Mouse (Mus musculus) forebrain, embryonic 14.5 days (tissue): ENCODE results near the gene Gm10642. TPM values are rescaled to one million over a fixed set of nuclear protein-coding genes. Genes with fewer than 3 reads are reported as not detected.

Experiments
- ATAC-seq: fragments of 200-750 bp; cut with Nextera tagmentation; 2 replicates; pipeline ENCODE4 v1.8.0; 2017; ENCODE audit warnings: mild to moderate bottlenecking, moderate library complexity
- DNase-seq: peaks from one replicate; pipeline ENCODE4 v3.0.0-alpha.2; 2015; ENCODE audit warnings: low spot score
- H3K27ac ChIP-seq: fragments of 300-500 bp; sonication (generic); 2 replicates; pipeline ENCODE4 v1.5.1; 2014; ENCODE audit warnings: low read depth, mild to moderate bottlenecking, control low read depth, low read length, moderate library complexity
- H3K27me3 ChIP-seq: fragments of 300-500 bp; sonication (generic); replicated peaks from 2 replicates; pipeline ENCODE4 v1.6.1; 2014; ENCODE audit warnings: low read length, control low read depth, mixed read lengths; ENCODE audit not compliant: control insufficient read depth, insufficient read depth
- H3K36me3 ChIP-seq: fragments of 300-500 bp; sonication (generic); 2 replicates; pipeline ENCODE4 v1.6.1; 2014; ENCODE audit warnings: low read length, control low read depth; ENCODE audit not compliant: control insufficient read depth, insufficient read depth
- H3K4me1 ChIP-seq: fragments of 300-500 bp; sonication (generic); 2 replicates; pipeline ENCODE4 v1.6.1; 2014; ENCODE audit warnings: antibody characterized with exemption, low read length, control low read depth; ENCODE audit not compliant: control insufficient read depth, insufficient read depth
- H3K4me2 ChIP-seq: fragments of 300-500 bp; sonication (generic); 2 replicates; pipeline ENCODE4 v1.6.1; 2014; ENCODE audit warnings: mild to moderate bottlenecking, control low read depth, low read length
- H3K4me3 ChIP-seq: fragments of 300-500 bp; sonication (generic); 2 replicates; pipeline ENCODE4 v1.5.1; 2014; ENCODE audit warnings: low read depth, low read length, control low read depth
- H3K9ac ChIP-seq: fragments of 300-500 bp; sonication (generic); 2 replicates; pipeline ENCODE4 v1.6.1; 2014; ENCODE audit warnings: mild to moderate bottlenecking, low read length, control low read depth, moderate library complexity
- H3K9me3 ChIP-seq: fragments of 300-500 bp; sonication (generic); replicated peaks from 2 replicates; pipeline ENCODE4 v1.6.1; 2016; ENCODE audit warnings: low read length, control low read depth, mixed read lengths; ENCODE audit not compliant: control insufficient read depth
- WGBS: fragments of 180-500 bp; shearing (Covaris S2); extraction: QIAGEN DNeasy Blood & Tissue Kit; methylation state at CpG from one replicate; pipeline ENCODE4 v1.1.7; 2014; 5-methylcytosine and 5-hydroxymethylcytosine counted together
- polyA plus RNA-seq: library from polyadenylated mRNA; unstranded; fragments of >200 nt; fragmentation: Nextera tagmentation; extraction: Ambion mirVana; gene quantifications from 2 replicates; pipeline ENCODE4 v1.2.1, GENCODE M21; 2014

Gm10642 gene
- polyA plus RNA-seq, 1 experiment from 2014 or later, result 0.58 TPM

DNA sequence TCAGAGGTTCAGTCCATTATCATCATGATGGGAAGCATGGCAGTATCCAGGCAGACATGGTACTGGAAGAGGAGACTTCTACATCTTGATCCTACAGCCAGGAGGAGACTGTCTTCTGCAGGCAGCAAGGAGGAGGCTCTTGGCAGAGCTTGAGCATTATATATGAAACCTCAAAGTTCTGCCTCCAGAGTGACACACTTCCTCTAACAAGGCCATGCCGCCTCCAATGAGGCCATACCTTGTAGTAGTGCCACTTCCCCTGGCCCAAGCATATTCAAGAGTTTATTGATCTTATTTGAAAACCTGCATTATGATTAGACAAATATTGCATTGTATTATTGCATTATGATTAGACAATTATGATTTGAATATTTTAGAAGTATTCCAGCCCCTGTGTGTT is 50.4 kb downstream of the Gm10642 start:
- Histone ChIP-seq H3K9me3 (no peaks in the 10 kb centered on the region), H3K4me3 (no peak overlapping the region), H3K4me2 (no peak overlapping the region), H3K27me3 (no peaks in the 10 kb centered on the region), H3K9ac (no peak overlapping the region), H3K27ac (no peak overlapping the region), H3K4me1 (no peaks in the 10 kb centered on the region), H3K36me3 (0 out of 2 replicates have a peak, but pooled peaks cover 3% of the 10 kb centered on the region)
- DNase-seq, result no peak
- no peak for ATAC-seq
- 100% methylated on average over 1 of the region's 1 CpGs for WGBS

Other genes starting within 250 kb of the Gm10642 start
- gene Ccnb2, start 234.7 kb upstream of the Gm10642 start, polyA plus RNA-seq, result 77.7 and 101 TPM in 2 replicates
- gene Rnf111, start 152.5 kb upstream of the Gm10642 start, polyA plus RNA-seq, result 26.3 and 30.0 TPM in 2 replicates
- gene Sltm, start 113.5 kb upstream of the Gm10642 start, polyA plus RNA-seq, result 50.7 and 54.6 TPM in 2 replicates
- gene Mindy2, start 923 bp downstream of the Gm10642 start, polyA plus RNA-seq, result 12.4 and 14.6 TPM in 2 replicates
- 45.0 and 47.6 TPM in 2 replicates for gene Adam10, start 22.7 kb downstream of the Gm10642 start, polyA plus RNA-seq